Mouse (Mus musculus) liver, adult (tissue): ENCODE data around the gene Zbtb46.

Source experiments
- GATA4 ChIP-seq: IDR thresholded peaks from 2 replicates; pipeline ENCODE4 v1.6.1; 2014; ENCODE audit warnings: mild to moderate bottlenecking, low read length; ENCODE audit not compliant: insufficient replicate concordance

Gene Zbtb46

DNA sequence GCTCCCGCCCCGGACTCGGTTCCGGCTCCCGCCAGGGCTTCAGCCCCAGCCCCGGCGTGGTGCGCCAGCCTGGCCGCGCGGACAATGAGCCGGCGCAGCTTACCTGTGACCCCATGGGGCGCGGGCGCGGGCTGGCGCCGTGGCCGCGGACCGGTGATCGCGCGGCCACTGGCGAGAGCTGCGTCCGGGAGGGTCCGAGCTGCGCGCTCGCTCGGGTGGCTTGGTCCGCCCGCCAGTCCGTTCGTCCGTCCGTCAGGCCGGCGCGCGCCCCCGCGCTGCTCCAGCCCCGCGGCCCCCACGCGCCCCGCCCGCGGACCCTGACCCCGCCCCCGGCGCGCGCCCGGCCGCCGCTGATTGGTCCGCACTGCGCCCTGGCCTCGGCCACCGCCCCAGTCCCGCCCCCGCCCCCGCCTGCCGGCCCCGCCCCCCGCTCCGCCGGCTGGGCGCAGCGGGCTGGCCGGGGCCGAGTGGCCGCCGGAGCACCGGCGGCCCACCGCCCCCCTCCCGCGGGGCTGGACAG lies at the start of gene Zbtb46:
TSS of gene Zbtb46 (minus strand) at position 274 of the 520 bp plus-strand sequence.
- TF ChIP-seq GATA4 = no peak

- no peak for TF ChIP-seq GATA4
Measured at GRCm38 (mm10) chr2:181498644-181499043, 39.4 kb upstream of the Zbtb46 start.

GRCm38 (mm10) chr2:181497548-181497875 lies 38.3 kb upstream of the Zbtb46 start:
- no peak for TF ChIP-seq GATA4

- no peak for TF ChIP-seq GATA4
Measured at GRCm38 (mm10) chr2:181496831-181497547, 37.8 kb upstream of the Zbtb46 start, which contains the start of gene Tpd52l2. Tpd52l2 (plus strand) TSS chr2:181497142.

DNA sequence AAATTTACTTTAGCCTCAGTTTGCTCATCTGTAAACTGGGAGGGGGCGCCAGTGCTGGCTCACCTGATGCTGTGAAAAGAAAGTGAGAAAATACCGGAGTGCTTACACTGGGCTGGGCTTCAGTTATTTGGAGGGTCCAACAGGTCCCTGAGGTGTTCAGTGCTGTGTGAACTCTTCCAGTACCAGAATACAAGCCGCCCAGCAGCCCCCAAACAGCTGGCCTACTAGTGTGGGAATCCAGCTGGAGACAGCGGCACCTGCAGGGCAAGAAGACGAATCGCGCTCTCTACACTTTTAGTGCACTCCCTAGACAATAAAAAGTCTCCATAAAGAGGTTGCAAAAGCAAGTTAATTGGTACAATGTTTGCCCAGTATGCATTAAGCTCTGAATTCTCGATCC lies 37.1 kb upstream of the Zbtb46 start:
- TF ChIP-seq GATA4 = no peak

GRCm38 (mm10) chr2:181494266-181494945 lies 35.2 kb upstream of the Zbtb46 start:
- no peak for TF ChIP-seq GATA4

DNA sequence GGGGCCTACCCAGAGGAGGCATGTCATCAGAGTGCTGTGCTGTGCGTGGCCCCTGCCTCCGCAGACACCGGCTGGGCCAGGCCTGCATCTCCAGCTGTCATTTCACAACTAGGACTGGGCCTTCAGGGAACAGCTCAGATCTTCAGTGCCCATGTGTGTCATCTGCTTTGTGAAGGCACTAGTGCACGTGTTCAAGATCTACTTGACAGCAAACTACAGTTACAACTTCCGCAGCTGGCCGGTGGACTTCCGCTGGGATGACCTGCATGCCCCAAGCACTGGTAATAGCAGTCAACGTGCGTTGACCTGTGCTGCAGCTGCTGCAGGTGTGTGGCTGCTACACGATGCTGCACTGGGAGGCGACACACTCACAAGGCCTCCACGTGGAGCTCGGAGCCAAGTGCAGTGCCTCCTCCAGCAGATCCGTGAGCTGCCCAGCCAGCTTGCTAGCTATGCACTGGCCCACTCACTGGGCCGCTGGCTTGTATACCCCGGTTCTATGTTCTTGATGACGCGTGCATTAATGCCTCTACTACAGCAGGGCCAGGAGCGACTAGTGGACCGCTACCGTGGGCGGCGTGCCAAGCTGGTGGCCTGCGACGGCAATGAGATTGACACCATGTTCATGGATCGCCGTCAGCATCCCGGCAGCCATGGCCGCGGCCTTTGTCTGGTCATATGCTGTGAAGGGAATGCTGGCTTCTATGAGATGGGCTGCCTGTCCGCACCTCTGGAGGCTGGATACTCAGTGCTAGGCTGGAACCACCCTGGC lies 34.1 kb upstream of the Zbtb46 start, which contains the start of gene Abhd16b:
TSS of gene Abhd16b (plus strand) at position 51 of the 772 bp plus-strand sequence.
- TF ChIP-seq GATA4 = no peak

GRCm38 (mm10) chr2:181492206-181492605 lies 33.0 kb upstream of the Zbtb46 start:
- TF ChIP-seq GATA4 = no peak

GRCm38 (mm10) chr2:181491432-181492205 lies 32.4 kb upstream of the Zbtb46 start:
- TF ChIP-seq GATA4 = no peak

DNA sequence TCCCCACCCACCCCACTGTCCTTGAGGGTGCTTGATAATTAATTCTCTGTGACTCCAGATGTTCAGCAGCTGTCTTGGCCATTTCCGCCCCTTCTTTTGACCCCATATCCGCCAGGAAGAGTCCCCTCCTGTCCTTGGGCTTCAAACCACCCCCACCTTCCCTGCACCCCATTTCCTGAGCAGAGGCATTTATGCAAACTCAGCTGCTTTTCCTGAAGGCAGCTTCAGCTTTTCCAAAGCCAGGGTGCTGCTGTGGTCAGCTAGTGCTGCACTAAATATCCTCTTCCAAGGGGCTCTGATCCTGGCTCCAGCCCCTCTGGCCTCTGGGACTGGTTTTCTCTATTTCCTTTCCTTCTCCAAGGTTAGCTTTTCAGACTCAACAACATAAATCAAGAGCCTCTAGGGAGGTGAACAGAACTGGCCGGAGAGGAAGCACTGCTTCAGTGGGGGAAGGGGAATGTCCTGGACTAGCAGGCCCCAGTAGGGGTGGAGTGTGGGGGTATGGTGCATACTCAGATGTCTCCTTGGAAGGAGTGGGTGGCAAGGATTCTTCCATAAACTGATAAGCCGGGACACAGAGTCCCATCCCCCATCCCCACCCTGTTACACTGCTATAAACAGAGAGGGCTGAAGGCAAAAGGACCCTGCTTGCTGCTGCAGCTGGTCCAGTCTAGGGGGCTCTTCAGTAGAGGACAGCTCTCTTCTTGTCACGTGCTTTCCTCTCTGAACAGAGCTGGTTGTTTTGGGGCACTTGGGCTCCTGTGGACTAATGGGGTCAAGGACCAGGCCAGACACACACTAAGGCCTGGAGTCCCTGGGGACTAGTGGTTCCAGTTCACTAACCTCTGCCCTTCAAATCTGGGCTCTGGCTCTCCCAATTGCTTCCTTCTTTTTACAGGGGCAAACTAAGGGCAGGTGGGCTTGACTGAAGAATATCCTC lies 28.4 kb upstream of the Zbtb46 start:
- no peak for TF ChIP-seq GATA4

DNA sequence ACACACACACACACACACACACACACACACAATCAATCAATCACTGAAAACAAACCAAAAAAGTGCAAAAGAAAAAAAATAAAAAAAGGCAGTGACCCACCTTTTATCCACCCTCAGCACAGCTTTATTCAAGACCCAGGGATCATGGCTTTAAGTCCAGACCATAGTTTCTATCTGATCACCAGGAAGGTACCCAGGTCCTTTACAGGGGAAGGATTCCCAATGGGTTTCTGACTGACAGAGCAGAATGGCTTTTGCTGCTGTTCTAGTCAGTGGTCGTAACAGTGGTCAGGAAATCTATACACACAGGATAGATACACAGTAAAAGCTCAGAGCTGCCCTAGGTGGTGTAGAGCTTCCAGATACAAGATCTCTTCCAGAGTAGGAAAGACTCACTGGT lies 26.5 kb upstream of the Zbtb46 start:
- no peak for TF ChIP-seq GATA4

- no peak for TF ChIP-seq GATA4
Measured at GRCm38 (mm10) chr2:181484456-181485233, 25.4 kb upstream of the Zbtb46 start.

GRCm38 (mm10) chr2:181483562-181484318 lies 24.5 kb upstream of the Zbtb46 start:
- no peak for TF ChIP-seq GATA4

GRCm38 (mm10) chr2:181483120-181483519 lies 23.9 kb upstream of the Zbtb46 start:
- TF ChIP-seq GATA4 = no peak
